Mouse (Mus musculus): ENCODE results near the gene Sec14l3.
A peak's percentile ranks its signal among the peaks of the same experiment; 100 is the strongest.

Gene Sec14l3

GRCm38 (mm10) chr11:4060866-4061575 lies 3.6 kb upstream of the Sec14l3 start:
- DNase-seq (ENCODE audit: low spot score), result no peak

GRCm38 (mm10) chr11:4062523-4062922 lies 2.1 kb upstream of the Sec14l3 start:
- DNase-seq (ENCODE audit: low spot score), result no peak

GRCm38 (mm10) chr11:4062981-4063380 lies 1.7 kb upstream of the Sec14l3 start:
- DNase-seq (ENCODE audit: low spot score), result no peak

- DNase-seq (ENCODE audit: low spot score), result no peak
Observed at GRCm38 (mm10) chr11:4069664-4070063, 5.0 kb downstream of the Sec14l3 start.

GRCm38 (mm10) chr11:4076633-4077032 lies 12.0 kb downstream of the Sec14l3 start:
- DNase-seq (ENCODE audit: low spot score), result no peak

- no peak for DNase-seq (ENCODE audit: low spot score)
Observed at GRCm38 (mm10) chr11:4078267-4078933, 13.8 kb downstream of the Sec14l3 start.

GRCm38 (mm10) chr11:4080219-4080618 lies 15.6 kb downstream of the Sec14l3 start:
- no peak for DNase-seq (ENCODE audit: low spot score)

GRCm38 (mm10) chr11:4083316-4084078 lies 18.9 kb downstream of the Sec14l3 start:
- no peak for DNase-seq (ENCODE audit: low spot score)

GRCm38 (mm10) chr11:4086246-4086645 lies 21.6 kb downstream of the Sec14l3 start:
- DNase-seq (ENCODE audit: low spot score), result no peak

GRCm38 (mm10) chr11:4087267-4087666 lies 22.6 kb downstream of the Sec14l3 start:
- DNase-seq (ENCODE audit: low spot score), result no peak

GRCm38 (mm10) chr11:4093459-4094377 lies 29.1 kb downstream of the Sec14l3 start:
- DNase-seq (ENCODE audit: low spot score), result no peak

- DNase-seq (ENCODE audit: low spot score), result no peak
Observed at GRCm38 (mm10) chr11:4094378-4095170, 29.9 kb downstream of the Sec14l3 start.

GRCm38 (mm10) chr11:4095171-4096053 lies 30.8 kb downstream of the Sec14l3 start, which contains the start of gene Mtfp1:
Gene Mtfp1 (minus strand): TSS chr11:4095445.
- no peak for DNase-seq (ENCODE audit: low spot score)

- peak; percentile 87 for DNase-seq (ENCODE audit: low spot score)
Observed at GRCm38 (mm10) chr11:4096054-4096984, 31.7 kb downstream of the Sec14l3 start.

GRCm38 (mm10) chr11:4097091-4097621 lies 32.5 kb downstream of the Sec14l3 start:
- no peak for DNase-seq (ENCODE audit: low spot score)

- DNase-seq (ENCODE audit: low spot score), result no peak
Observed at GRCm38 (mm10) chr11:4098120-4098519, 33.5 kb downstream of the Sec14l3 start.

- no peak for DNase-seq (ENCODE audit: low spot score)
Observed at GRCm38 (mm10) chr11:4098816-4099215, 34.2 kb downstream of the Sec14l3 start.

GRCm38 (mm10) chr11:4099447-4099846 lies 34.8 kb downstream of the Sec14l3 start:
- DNase-seq (ENCODE audit: low spot score), result no peak

All from urinary bladder, postnatal 10 days (tissue).